Mouse (Mus musculus) ES-E14 (cell line): Measurements from ENCODE around the gene Klf11. TPM values are rescaled to one million over a fixed set of nuclear protein-coding genes. Genes with fewer than 3 reads are reported as not detected.

ENCODE experiments used
- DNase-seq: peaks from one replicate; pipeline ENCODE4 v3.0.0-alpha.2; 2013; ENCODE audit warnings: low read depth, low spot score
- H3K27ac ChIP-seq: 2 replicates; pipeline ENCODE4 v1.5.1; 2012; ENCODE audit warnings: low read depth, mild to moderate bottlenecking, low read length, moderate library complexity, mixed read lengths; ENCODE audit not compliant: poor library complexity, insufficient read depth, severe bottlenecking
- H3K36me3 ChIP-seq: 2 replicates; pipeline ENCODE4 v1.6.1; 2012; ENCODE audit warnings: mild to moderate bottlenecking, low read length, moderate library complexity, mixed read lengths; ENCODE audit not compliant: control insufficient read depth, poor library complexity, insufficient read depth, severe bottlenecking
- H3K4me1 ChIP-seq, 2 experiments: fragments of 150-350 bp in 1 of 2; sonication (generic) in 1 of 2; 2 replicates each; pipeline ENCODE4 v1.6.1; 2012; ENCODE audit warnings: low read length in 2 of 2, mild to moderate bottlenecking in 1 of 2, mixed read lengths in 1 of 2; ENCODE audit not compliant: control insufficient read depth in 2 of 2, insufficient read depth in 2 of 2, poor library complexity in 1 of 2
- H3K4me3 ChIP-seq, 2 experiments: fragments of 150-350 bp in 1 of 2; sonication (generic) in 1 of 2; 2 replicates each; pipeline ENCODE4 v1.5.1; 2012; ENCODE audit warnings: low read length in 2 of 2, low read depth in 1 of 2, mild to moderate bottlenecking in 1 of 2, mixed read lengths in 1 of 2; ENCODE audit not compliant: insufficient read depth in 1 of 2, poor library complexity in 1 of 2, severe bottlenecking in 1 of 2
- H3K9ac ChIP-seq: 2 replicates; pipeline ENCODE4 v1.6.1; 2012; ENCODE audit warnings: low read depth, mild to moderate bottlenecking, low read length, mixed read lengths; ENCODE audit not compliant: poor library complexity, insufficient read depth, severe bottlenecking
- H3K9me3 ChIP-seq: fragments of 150-350 bp; sonication (generic); 2 replicates; pipeline ENCODE4 v1.6.1; 2012; ENCODE audit warnings: low read depth, mild to moderate bottlenecking, low read length; ENCODE audit not compliant: control insufficient read depth, insufficient read depth
- CHD2 ChIP-seq: IDR thresholded peaks from 2 replicates; pipeline ENCODE4 v1.6.1; 2014; ENCODE audit warnings: mild to moderate bottlenecking, low read depth, low read length, inconsistent platforms
- HCFC1 ChIP-seq: IDR thresholded peaks from 2 replicates; pipeline ENCODE4 v1.6.1; 2012; ENCODE audit warnings: low read length, inconsistent platforms, borderline replicate concordance; ENCODE audit not compliant: insufficient read depth
- MAFK ChIP-seq: IDR thresholded peaks from 2 replicates; pipeline ENCODE4 v1.6.1; 2014; ENCODE audit warnings: mild to moderate bottlenecking, low read depth, low read length, inconsistent platforms; ENCODE audit not compliant: insufficient read depth
- ZC3H11A ChIP-seq: IDR thresholded peaks from 2 replicates; pipeline ENCODE4 v1.6.1; 2012; ENCODE audit warnings: low read depth, mild to moderate bottlenecking, inconsistent platforms, low read length, borderline replicate concordance
- ZNF384 ChIP-seq: IDR thresholded peaks from 2 replicates; pipeline ENCODE4 v1.6.1; 2012; ENCODE audit warnings: low read depth, low read length, inconsistent platforms
- in situ Hi-C, 2 experiments: fragments of 600-800 bp; cut with MboI; formaldehyde crosslinking; loops; one replicate each; pipeline ENCODE4 v1.15.1; 2025; ENCODE audit warnings: low sequenced_read_pairs in 2 of 2, inconsistent platforms in 1 of 2; ENCODE audit not compliant: unreplicated experiment in 2 of 2
- total RNA-seq: library from RNA; depleted of rRNA; stranded (reverse); fragments of 300-350 nt; gene quantifications from 2 replicates; pipeline ENCODE4 v1.2.3, GENCODE M21; 2012

Klf11 gene
- total RNA-seq, 1 experiment: 7.3 TPM

GRCm38 (mm10) chr12:24645901-24646300, 5.2 kb upstream of the Klf11 start:
- Histone ChIP-seq H3K4me1 (peaks cover 5 to 6% of the 10 kb centered on the region in 2 experiments; a peak in 2 of 4 replicates), H3K4me3 (no peak overlapping the region), H3K9me3 (no peaks in the 10 kb centered on the region), H3K9ac (no peak overlapping the region), H3K36me3 (no peaks in the 10 kb centered on the region), H3K27ac (no peak overlapping the region)
- in situ Hi-C loops: no loop called here
- TF ChIP-seq CHD2 (no peak), MAFK (no peak), ZC3H11A (no peak), HCFC1 (no peak), ZNF384 (no peak)
- DNase-seq: no peak

GRCm38 (mm10) chr12:24648094-24648493, 3.0 kb upstream of the Klf11 start:
- in situ Hi-C loops: no loop called here

GRCm38 (mm10) chr12:24650415-24651062, 535 bp upstream of the Klf11 start:
- in situ Hi-C loops: no loop called here
- H3K4me3 ChIP-seq: peak overlapping the region; percentile 75 to 79
- H3K4me1 ChIP-seq: peaks cover 6 to 9% of the 10 kb centered on the region in 2 experiments; a peak in 3 of 4 replicates
- no peak for DNase-seq
- H3K9ac ChIP-seq: peak overlapping the region; percentile 88
- H3K9me3 ChIP-seq: no peaks in the 10 kb centered on the region
- no peak overlapping the region for H3K27ac ChIP-seq
- peaks cover 16% of the 10 kb centered on the region for H3K36me3 ChIP-seq
- TF ChIP-seq ZC3H11A (no peak), MAFK (no peak), ZNF384 (no peak), HCFC1 (no peak), CHD2 (no peak)

More at GRCm38 (mm10) chr12:24648094-24648493, 3.0 kb upstream of the Klf11 start:
- TF ChIP-seq ZNF384 (no peak), ZC3H11A (no peak), MAFK (no peak), CHD2 (no peak), HCFC1 (no peak)
- Histone ChIP-seq H3K9ac (no peak overlapping the region), H3K36me3 (no peaks in the 10 kb centered on the region), H3K27ac (no peak overlapping the region), H3K9me3 (no peaks in the 10 kb centered on the region), H3K4me3 (no peak overlapping the region), H3K4me1 (peaks cover 9% of the 10 kb centered on the region in 2 experiments; a peak in 3 of 4 replicates)
- no peak for DNase-seq

- Histone ChIP-seq H3K9ac (peak overlapping the region; percentile 90), H3K36me3 (peaks cover 24% of the 10 kb centered on the region), H3K4me3 (peak overlapping the region; percentile 83 to 90), H3K27ac (peak overlapping the region; percentile 90), H3K4me1 (peaks cover 6 to 9% of the 10 kb centered on the region in 2 experiments; a peak in 3 of 4 replicates), H3K9me3 (no peaks in the 10 kb centered on the region)
- TF ChIP-seq ZC3H11A (no peak), HCFC1 (no peak), CHD2 (no peak), MAFK (no peak), ZNF384 (no peak)
- in situ Hi-C loops: no loop called here
- DNase-seq: peak; percentile 96
These were observed 718 bp downstream of the Klf11 start for GRCm38 (mm10) chr12:24651642-24652342.
